Mouse (Mus musculus) testis, adult 2 months (tissue): ENCODE measurements around the gene Mpv17.

Experiments used
- CTCF ChIP-seq: fragments of 200-500 bp; IDR thresholded peaks from 2 replicates; pipeline ENCODE4 v1.5.1; 2012; ENCODE audit warnings: low read depth, mild to moderate bottlenecking, inconsistent platforms, low read length, moderate library complexity; ENCODE audit not compliant: control insufficient read depth, insufficient read depth, insufficient replicate concordance
- POLR2A ChIP-seq: fragments of 200-500 bp; IDR thresholded peaks from 2 replicates; pipeline ENCODE4 v1.6.1; 2012; ENCODE audit warnings: low read depth, mild to moderate bottlenecking, inconsistent platforms, low read length, moderate library complexity; ENCODE audit not compliant: control insufficient read depth

DNA sequence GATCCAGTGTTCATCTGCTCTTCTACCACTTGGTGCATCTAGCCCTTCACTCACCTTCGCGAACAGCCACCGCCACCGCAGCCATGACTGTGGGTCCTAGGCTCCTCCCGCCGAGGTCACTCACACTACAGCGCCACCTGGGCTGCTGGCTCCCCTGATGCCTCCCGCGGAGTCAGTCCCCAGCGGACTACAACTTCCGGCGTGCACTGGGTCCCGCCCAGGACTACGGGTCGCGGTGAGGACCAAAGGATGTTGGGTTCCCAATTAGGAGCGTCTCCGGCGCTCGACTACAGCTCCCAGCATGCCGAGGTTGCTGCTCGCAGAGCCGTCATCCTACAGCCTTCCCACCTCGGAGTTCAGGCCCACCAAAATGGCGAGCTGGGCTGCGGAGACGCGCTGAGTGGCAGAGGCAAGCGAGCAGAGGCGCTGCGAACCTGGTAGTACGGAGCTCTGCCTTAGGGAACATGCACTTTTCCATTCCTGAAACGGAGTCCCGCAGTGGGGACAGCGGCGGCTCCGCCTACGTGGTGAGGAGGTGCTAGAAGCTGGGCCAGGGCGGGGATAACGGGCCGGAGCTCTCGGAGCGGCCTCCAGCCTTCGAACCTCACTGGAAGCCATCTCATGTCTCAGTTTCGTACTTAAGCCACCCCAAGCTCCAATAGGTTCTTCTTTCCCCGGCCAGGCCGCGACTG, 39.0 kb upstream of the Mpv17 start, which contains the start of the genes Snx17 and Eif2b4:
- TF ChIP-seq POLR2A (peak; percentile 83), CTCF (0 out of 2 replicates have a peak, but pooled peaks have one; percentile 13)
